Mouse (Mus musculus) urinary bladder, postnatal 10 days (tissue): ENCODE results near the gene Fxn.

Experiments used
- DNase-seq: peaks from one replicate; pipeline ENCODE4 v3.0.0; 2022; ENCODE audit warnings: low spot score

The Fxn gene

GRCm38 (mm10) chr19:24280601-24281228 lies at the start of gene Fxn:
Gene Fxn (minus strand): TSS chr19:24280605.
- DNase-seq, result no peak

- DNase-seq, result no peak
These were observed 47.5 kb upstream of the Fxn start for GRCm38 (mm10) chr19:24327921-24328320.

GRCm38 (mm10) chr19:24326969-24327368 lies 46.6 kb upstream of the Fxn start:
- no peak for DNase-seq

GRCm38 (mm10) chr19:24325692-24326091 lies 45.3 kb upstream of the Fxn start:
- DNase-seq, result no peak

GRCm38 (mm10) chr19:24323841-24324613 lies 43.6 kb upstream of the Fxn start:
- no peak for DNase-seq

- DNase-seq, result no peak
These were observed 41.5 kb upstream of the Fxn start for GRCm38 (mm10) chr19:24321900-24322311.

GRCm38 (mm10) chr19:24321211-24321899 lies 41.0 kb upstream of the Fxn start:
- no peak for DNase-seq

- DNase-seq, result no peak
These were observed 37.8 kb upstream of the Fxn start for GRCm38 (mm10) chr19:24318172-24318571.

GRCm38 (mm10) chr19:24317731-24318130 lies 37.3 kb upstream of the Fxn start:
- no peak for DNase-seq

GRCm38 (mm10) chr19:24317038-24317591 lies 36.7 kb upstream of the Fxn start:
- no peak for DNase-seq

GRCm38 (mm10) chr19:24316060-24316725 lies 35.8 kb upstream of the Fxn start:
- no peak for DNase-seq

GRCm38 (mm10) chr19:24315234-24315633 lies 34.8 kb upstream of the Fxn start:
- DNase-seq, result no peak

GRCm38 (mm10) chr19:24314676-24315075 lies 34.3 kb upstream of the Fxn start:
- DNase-seq, result no peak

GRCm38 (mm10) chr19:24312556-24313342 lies 32.3 kb upstream of the Fxn start:
- no peak for DNase-seq

GRCm38 (mm10) chr19:24312046-24312445 lies 31.6 kb upstream of the Fxn start:
- no peak for DNase-seq

- no peak for DNase-seq
These were observed 27.9 kb upstream of the Fxn start for GRCm38 (mm10) chr19:24308305-24308705.

- DNase-seq, result no peak
These were observed 27.1 kb upstream of the Fxn start for GRCm38 (mm10) chr19:24307271-24308221.

GRCm38 (mm10) chr19:24306351-24306750 lies 25.9 kb upstream of the Fxn start:
- no peak for DNase-seq

- DNase-seq, result no peak
These were observed 21.8 kb upstream of the Fxn start for GRCm38 (mm10) chr19:24302198-24302597.

- DNase-seq, result no peak
These were observed 21.4 kb upstream of the Fxn start for GRCm38 (mm10) chr19:24301768-24302148.
